Mouse (Mus musculus) liver, embryonic 15.5 days (tissue): ENCODE data around the gene Iffo2. TPM values are rescaled to one million over a fixed set of nuclear protein-coding genes. Genes with fewer than 3 reads are reported as not detected.

ENCODE experiments used
- ATAC-seq: fragments of 200-750 bp; cut with Nextera tagmentation; 2 replicates; pipeline ENCODE4 v1.8.0; 2017; ENCODE audit warnings: moderate number of reproducible peaks, mild to moderate bottlenecking, moderate library complexity; ENCODE audit not compliant: insufficient read depth
- H3K27ac ChIP-seq: fragments of 300-500 bp; sonication (generic); replicated peaks from 2 replicates; pipeline ENCODE4 v1.5.1; 2015; ENCODE audit warnings: mild to moderate bottlenecking, inconsistent platforms
- H3K27me3 ChIP-seq: fragments of 300-500 bp; sonication (generic); 2 replicates; pipeline ENCODE4 v1.6.1; 2015; ENCODE audit warnings: mild to moderate bottlenecking, inconsistent platforms
- H3K36me3 ChIP-seq: fragments of 300-500 bp; sonication (generic); replicated peaks from 2 replicates; pipeline ENCODE4 v1.6.1; 2015; ENCODE audit warnings: moderate library complexity, mild to moderate bottlenecking, inconsistent platforms
- H3K4me1 ChIP-seq: fragments of 300-500 bp; sonication (generic); replicated peaks from 2 replicates; pipeline ENCODE4 v1.6.1; 2015; ENCODE audit warnings: inconsistent platforms
- H3K4me2 ChIP-seq: fragments of 300-500 bp; sonication (generic); 2 replicates; pipeline ENCODE4 v1.6.1; 2015; ENCODE audit warnings: moderate library complexity, mild to moderate bottlenecking, inconsistent platforms
- H3K4me3 ChIP-seq: fragments of 300-500 bp; sonication (generic); replicated peaks from 2 replicates; pipeline ENCODE4 v1.5.1; 2015; ENCODE audit warnings: mild to moderate bottlenecking, inconsistent platforms
- H3K9ac ChIP-seq: fragments of 300-500 bp; sonication (generic); 2 replicates; pipeline ENCODE4 v1.6.1; 2015; ENCODE audit warnings: moderate library complexity, mild to moderate bottlenecking, inconsistent platforms
- H3K9me3 ChIP-seq: fragments of 300-500 bp; sonication (generic); replicated peaks from 2 replicates; pipeline ENCODE4 v1.6.1; 2016; ENCODE audit warnings: inconsistent platforms
- WGBS: fragments of 180-500 bp; shearing (Covaris S2); methylation state at CpG from one replicate; pipeline ENCODE4 v1.1.7; 2015; ENCODE audit warnings: mixed read lengths; ENCODE audit not compliant: insufficient replicate concordance; 5-methylcytosine and 5-hydroxymethylcytosine counted together
- polyA plus RNA-seq: library from polyadenylated mRNA; unstranded; fragments of >200 nt; fragmentation: Nextera tagmentation; extraction: Ambion mirVana; gene quantifications from 2 replicates; pipeline ENCODE4 v1.2.1, GENCODE M21; 2015

Gene Iffo2
- polyA plus RNA-seq, 1 experiment from 2014 or later, result 0.69 TPM

- no peak for ATAC-seq
- Histone ChIP-seq H3K27me3 (peaks cover 67% of the 10 kb centered on the region), H3K4me3 (no peak overlapping the region), H3K9me3 (no peaks in the 10 kb centered on the region), H3K36me3 (no peaks in the 10 kb centered on the region), H3K4me1 (peaks cover 25% of the 10 kb centered on the region), H3K9ac (no peak overlapping the region), H3K4me2 (no peak overlapping the region), H3K27ac (no peak overlapping the region)
- 54% methylated on average over 12 of the region's 12 CpGs for WGBS
Observed at GRCm38 (mm10) chr4:139572928-139573512, 42.7 kb downstream of the Iffo2 start.

GRCm38 (mm10) chr4:139574156-139574798 is 43.9 kb downstream of the Iffo2 start:
- no peaks in the 10 kb centered on the region for H3K36me3 ChIP-seq
- H3K4me3 ChIP-seq, result peak overlapping the region; percentile 64
- WGBS, result under 1% methylated on average over 51 of the region's 52 CpGs
- H3K4me1 ChIP-seq, result peaks cover 35% of the 10 kb centered on the region
- no peaks in the 10 kb centered on the region for H3K9me3 ChIP-seq
- peak; percentile 93 for ATAC-seq
- H3K27ac ChIP-seq, result peak overlapping the region; percentile 72
- H3K4me2 ChIP-seq, result peak overlapping the region; percentile 75
- H3K9ac ChIP-seq, result peak overlapping the region; percentile 58
- peaks cover 79% of the 10 kb centered on the region for H3K27me3 ChIP-seq

GRCm38 (mm10) chr4:139574799-139575672 is 44.7 kb downstream of the Iffo2 start:
- H3K9ac ChIP-seq, result peak overlapping the region; percentile 58
- peak; percentile 48 for ATAC-seq
- H3K27ac ChIP-seq, result peak overlapping the region; percentile 72
- peak overlapping the region; percentile 64 for H3K4me3 ChIP-seq
- H3K9me3 ChIP-seq, result no peaks in the 10 kb centered on the region
- peaks cover 43% of the 10 kb centered on the region for H3K4me1 ChIP-seq
- H3K27me3 ChIP-seq, result peaks cover 85% of the 10 kb centered on the region
- WGBS, result under 1% methylated on average over 107 of the region's 111 CpGs
- H3K4me2 ChIP-seq, result peak overlapping the region; percentile 75
- H3K36me3 ChIP-seq, result no peaks in the 10 kb centered on the region

GRCm38 (mm10) chr4:139575673-139576003 is 45.3 kb downstream of the Iffo2 start:
- Histone ChIP-seq H3K9ac (peak overlapping the region; percentile 58), H3K36me3 (no peaks in the 10 kb centered on the region), H3K4me2 (peak overlapping the region; percentile 75), H3K27ac (0 out of 2 replicates have a peak overlapping the region, but pooled peaks have one; percentile 72), H3K9me3 (no peaks in the 10 kb centered on the region), H3K4me3 (peak overlapping the region; percentile 64), H3K4me1 (peaks cover 48% of the 10 kb centered on the region), H3K27me3 (peaks cover 86% of the 10 kb centered on the region)
- 13% methylated on average over 14 of the region's 14 CpGs for WGBS
- no peak for ATAC-seq

- H3K27ac ChIP-seq, result no peak overlapping the region
- 55% methylated on average over 14 of the region's 14 CpGs for WGBS
- peaks cover 86% of the 10 kb centered on the region for H3K27me3 ChIP-seq
- peak overlapping the region; percentile 75 for H3K4me2 ChIP-seq
- no peaks in the 10 kb centered on the region for H3K36me3 ChIP-seq
- 0 out of 2 replicates have a peak overlapping the region, but pooled peaks have one; percentile 58 for H3K9ac ChIP-seq
- H3K4me1 ChIP-seq, result peaks cover 50% of the 10 kb centered on the region
- H3K9me3 ChIP-seq, result no peaks in the 10 kb centered on the region
- no peak for ATAC-seq
- peak overlapping the region; percentile 64 for H3K4me3 ChIP-seq
Observed at GRCm38 (mm10) chr4:139576251-139576880, 46.0 kb downstream of the Iffo2 start.

GRCm38 (mm10) chr4:139577006-139577405 is 46.7 kb downstream of the Iffo2 start:
- Histone ChIP-seq H3K36me3 (no peaks in the 10 kb centered on the region), H3K27me3 (peaks cover 80% of the 10 kb centered on the region), H3K4me2 (peak overlapping the region; percentile 75), H3K4me1 (peaks cover 52% of the 10 kb centered on the region), H3K9me3 (no peaks in the 10 kb centered on the region), H3K4me3 (no peak overlapping the region), H3K9ac (no peak overlapping the region), H3K27ac (no peak overlapping the region)
- no peak for ATAC-seq
- WGBS, result 66% methylated on average over 7 of the region's 7 CpGs

- peak overlapping the region; percentile 27; the same call in 1 of the 2 replicates for H3K4me2 ChIP-seq
- no peak overlapping the region for H3K9ac ChIP-seq
- no peak for ATAC-seq
- H3K36me3 ChIP-seq, result no peaks in the 10 kb centered on the region
- peaks cover 65% of the 10 kb centered on the region for H3K4me1 ChIP-seq
- H3K9me3 ChIP-seq, result no peaks in the 10 kb centered on the region
- no peak overlapping the region for H3K4me3 ChIP-seq
- 66% methylated on average over 8 of the region's 8 CpGs for WGBS
- H3K27ac ChIP-seq, result 0 out of 2 replicates have a peak overlapping the region, but pooled peaks have one; percentile 70
- H3K27me3 ChIP-seq, result peaks cover 67% of the 10 kb centered on the region
Observed at GRCm38 (mm10) chr4:139578389-139578788, 48.0 kb downstream of the Iffo2 start.

GRCm38 (mm10) chr4:139579003-139579402 is 48.7 kb downstream of the Iffo2 start:
- peaks cover 61% of the 10 kb centered on the region for H3K27me3 ChIP-seq
- peak overlapping the region; percentile 70; the same call in 1 of the 2 replicates for H3K27ac ChIP-seq
- ATAC-seq, result no peak
- no peak overlapping the region for H3K9ac ChIP-seq
- peaks cover 62% of the 10 kb centered on the region for H3K4me1 ChIP-seq
- WGBS, result 27% methylated on average over 10 of the region's 10 CpGs
- no peaks in the 10 kb centered on the region for H3K9me3 ChIP-seq
- H3K4me3 ChIP-seq, result no peak overlapping the region
- peak overlapping the region; percentile 27 for H3K4me2 ChIP-seq
- H3K36me3 ChIP-seq, result no peaks in the 10 kb centered on the region

GRCm38 (mm10) chr4:139579466-139579865 is 49.1 kb downstream of the Iffo2 start:
- WGBS, result 24% methylated on average over 6 of the region's 6 CpGs
- H3K4me1 ChIP-seq, result peaks cover 57% of the 10 kb centered on the region
- no peak overlapping the region for H3K9ac ChIP-seq
- H3K9me3 ChIP-seq, result no peaks in the 10 kb centered on the region
- no peaks in the 10 kb centered on the region for H3K36me3 ChIP-seq
- 0 out of 2 replicates have a peak overlapping the region, but pooled peaks have one; percentile 27 for H3K4me2 ChIP-seq
- peak overlapping the region; percentile 70; the same call in 1 of the 2 replicates for H3K27ac ChIP-seq
- no peak for ATAC-seq
- no peak overlapping the region for H3K4me3 ChIP-seq
- H3K27me3 ChIP-seq, result peaks cover 56% of the 10 kb centered on the region

- H3K4me3 ChIP-seq, result no peak overlapping the region; the same call in 1 of the 2 replicates
- peaks cover 43% of the 10 kb centered on the region for H3K27me3 ChIP-seq
- H3K4me2 ChIP-seq, result peak overlapping the region; percentile 38
- WGBS, result 27% methylated on average over 15 of the region's 15 CpGs
- H3K36me3 ChIP-seq, result no peaks in the 10 kb centered on the region
- H3K9ac ChIP-seq, result 0 out of 2 replicates have a peak overlapping the region, but pooled peaks have one; percentile 18
- peaks cover 54% of the 10 kb centered on the region for H3K4me1 ChIP-seq
- peak overlapping the region; percentile 70 for H3K27ac ChIP-seq
- H3K9me3 ChIP-seq, result no peaks in the 10 kb centered on the region
- ATAC-seq, result no peak
Observed at GRCm38 (mm10) chr4:139580663-139581336, 50.5 kb downstream of the Iffo2 start.
